Mouse (Mus musculus) kidney, embryonic 16.5 days (tissue): ENCODE measurements around the gene Hadha. TPM values are rescaled to one million over a fixed set of nuclear protein-coding genes. Genes with fewer than 3 reads are reported as not detected.

Experiments used
- ATAC-seq: fragments of 200-750 bp; cut with Nextera tagmentation; 2 replicates; pipeline ENCODE4 v1.8.0; 2017; ENCODE audit warnings: moderate TSS enrichment; ENCODE audit not compliant: low FRiP score, low TSS enrichment
- H3K27ac ChIP-seq: fragments of 300-500 bp; sonication (generic); 2 replicates; pipeline ENCODE4 v1.5.1; 2014; ENCODE audit warnings: low read length
- H3K27me3 ChIP-seq: fragments of 300-500 bp; sonication (generic); 2 replicates; pipeline ENCODE4 v1.6.1; 2014; ENCODE audit warnings: low read length, control low read depth, mixed read lengths; ENCODE audit not compliant: insufficient read depth
- H3K36me3 ChIP-seq: fragments of 300-500 bp; sonication (generic); 2 replicates; pipeline ENCODE4 v1.6.1; 2014; ENCODE audit warnings: low read length, control low read depth, mixed read lengths; ENCODE audit not compliant: insufficient read depth
- H3K4me1 ChIP-seq: fragments of 300-500 bp; sonication (generic); 2 replicates; pipeline ENCODE4 v1.6.1; 2014; ENCODE audit warnings: low read length, control low read depth, mixed read lengths; ENCODE audit not compliant: insufficient read depth
- H3K4me2 ChIP-seq: fragments of 300-500 bp; sonication (generic); replicated peaks from 2 replicates; pipeline ENCODE4 v1.6.1; 2014; ENCODE audit warnings: low read depth, low read length
- H3K4me3 ChIP-seq: fragments of 300-500 bp; sonication (generic); 2 replicates; pipeline ENCODE4 v1.5.1; 2014; ENCODE audit warnings: mild to moderate bottlenecking, low read length
- H3K9ac ChIP-seq: fragments of 300-500 bp; sonication (generic); replicated peaks from 2 replicates; pipeline ENCODE4 v1.6.1; 2014; ENCODE audit warnings: low read length
- H3K9me3 ChIP-seq: fragments of 300-500 bp; sonication (generic); 2 replicates; pipeline ENCODE4 v1.6.1; 2016; ENCODE audit warnings: low read length, control low read depth
- WGBS: fragments of 180-500 bp; shearing (Covaris S2); extraction: QIAGEN DNeasy Blood & Tissue Kit; methylation state at CpG from one replicate; pipeline ENCODE4 v1.1.7; 2014; 5-methylcytosine and 5-hydroxymethylcytosine counted together
- polyA plus RNA-seq: library from polyadenylated mRNA; unstranded; fragments of >200 nt; fragmentation: Nextera tagmentation; extraction: Ambion mirVana; gene quantifications from 2 replicates; pipeline ENCODE4 v1.2.1, GENCODE M21; 2015

The Hadha gene
- polyA plus RNA-seq, 1 experiment from 2014 or later: 170 TPM

- Histone ChIP-seq H3K4me2 (no peak overlapping the region), H3K36me3 (peaks cover 58% of the 10 kb centered on the region), H3K9me3 (no peaks in the 10 kb centered on the region), H3K9ac (no peak overlapping the region), H3K27me3 (no peaks in the 10 kb centered on the region), H3K27ac (no peak overlapping the region), H3K4me3 (no peak overlapping the region), H3K4me1 (no peaks in the 10 kb centered on the region)
- WGBS: 95% methylated on average over 2 of the region's 2 CpGs
- no peak for ATAC-seq
Observed at GRCm38 (mm10) chr5:30132173-30132572, 22.8 kb downstream of the Hadha start.

- H3K9me3 ChIP-seq: no peaks in the 10 kb centered on the region
Observed at GRCm38 (mm10) chr5:30131246-30131645, 23.7 kb downstream of the Hadha start.

GRCm38 (mm10) chr5:30128680-30129079 is 26.3 kb downstream of the Hadha start:
- H3K9me3 ChIP-seq: no peaks in the 10 kb centered on the region
- ATAC-seq: no peak

More at GRCm38 (mm10) chr5:30131246-30131645, 23.7 kb downstream of the Hadha start:
- Histone ChIP-seq H3K9ac (no peak overlapping the region), H3K4me1 (no peaks in the 10 kb centered on the region), H3K36me3 (peaks cover 62% of the 10 kb centered on the region), H3K4me2 (no peak overlapping the region), H3K4me3 (no peak overlapping the region), H3K27me3 (no peaks in the 10 kb centered on the region), H3K27ac (no peak overlapping the region)
- no peak for ATAC-seq
- 58% methylated on average over 4 of the region's 4 CpGs for WGBS

GRCm38 (mm10) chr5:30127921-30128597 is 26.9 kb downstream of the Hadha start:
- Histone ChIP-seq H3K4me1 (no peaks in the 10 kb centered on the region), H3K9me3 (no peaks in the 10 kb centered on the region), H3K9ac (no peak overlapping the region), H3K27ac (no peak overlapping the region), H3K27me3 (no peaks in the 10 kb centered on the region), H3K4me3 (no peak overlapping the region), H3K36me3 (peaks cover 79% of the 10 kb centered on the region), H3K4me2 (no peak overlapping the region)
- 91% methylated on average over 13 of the region's 13 CpGs for WGBS
- no peak for ATAC-seq

More at GRCm38 (mm10) chr5:30128680-30129079, 26.3 kb downstream of the Hadha start:
- H3K9ac ChIP-seq: no peak overlapping the region
- no peak overlapping the region for H3K4me3 ChIP-seq
- no peaks in the 10 kb centered on the region for H3K4me1 ChIP-seq
- H3K4me2 ChIP-seq: no peak overlapping the region
- 94% methylated on average over 6 of the region's 6 CpGs for WGBS
- H3K36me3 ChIP-seq: peaks cover 78% of the 10 kb centered on the region
- H3K27me3 ChIP-seq: no peaks in the 10 kb centered on the region
- no peak overlapping the region for H3K27ac ChIP-seq

GRCm38 (mm10) chr5:30126756-30127155 is 28.2 kb downstream of the Hadha start:
- Histone ChIP-seq H3K27me3 (no peaks in the 10 kb centered on the region), H3K4me1 (no peaks in the 10 kb centered on the region), H3K4me3 (no peak overlapping the region), H3K9ac (no peak overlapping the region), H3K4me2 (no peak overlapping the region), H3K9me3 (no peaks in the 10 kb centered on the region), H3K36me3 (peaks cover 81% of the 10 kb centered on the region), H3K27ac (no peak overlapping the region)
- no peak for ATAC-seq
- 81% methylated on average over 7 of the region's 7 CpGs for WGBS

GRCm38 (mm10) chr5:30125587-30125986 is 29.4 kb downstream of the Hadha start:
- 48% methylated on average over 5 of the region's 5 CpGs for WGBS
- no peak overlapping the region for H3K9ac ChIP-seq
- no peaks in the 10 kb centered on the region for H3K4me1 ChIP-seq
- ATAC-seq: no peak
- H3K9me3 ChIP-seq: no peaks in the 10 kb centered on the region
- H3K4me2 ChIP-seq: no peak overlapping the region
- no peak overlapping the region for H3K27ac ChIP-seq
- H3K27me3 ChIP-seq: no peaks in the 10 kb centered on the region
- H3K36me3 ChIP-seq: peaks cover 86% of the 10 kb centered on the region
- H3K4me3 ChIP-seq: no peak overlapping the region

- Histone ChIP-seq H3K9me3 (no peaks in the 10 kb centered on the region), H3K9ac (no peak overlapping the region), H3K27me3 (no peaks in the 10 kb centered on the region), H3K27ac (no peak overlapping the region), H3K4me2 (no peak overlapping the region), H3K4me1 (no peaks in the 10 kb centered on the region; the same call in 1 of the 2 replicates), H3K36me3 (peaks cover 74% of the 10 kb centered on the region), H3K4me3 (no peak overlapping the region)
- no peak for ATAC-seq
- WGBS: 93% methylated on average over 6 of the region's 6 CpGs
Observed at GRCm38 (mm10) chr5:30122481-30122880, 32.5 kb downstream of the Hadha start.

- H3K9me3 ChIP-seq: no peaks in the 10 kb centered on the region
- H3K27me3 ChIP-seq: no peaks in the 10 kb centered on the region
- H3K9ac ChIP-seq: no peak overlapping the region
- no peak overlapping the region for H3K27ac ChIP-seq
- H3K4me3 ChIP-seq: no peak overlapping the region
- H3K4me1 ChIP-seq: no peaks in the 10 kb centered on the region; the same call in 1 of the 2 replicates
- H3K36me3 ChIP-seq: peaks cover 60% of the 10 kb centered on the region
- ATAC-seq: no peak
- no peak overlapping the region for H3K4me2 ChIP-seq
- WGBS: 83% methylated on average over 7 of the region's 7 CpGs
Observed at GRCm38 (mm10) chr5:30120106-30120505, 34.9 kb downstream of the Hadha start.

GRCm38 (mm10) chr5:30119163-30119562 is 35.8 kb downstream of the Hadha start:
- H3K27me3 ChIP-seq: peaks cover 5% of the 10 kb centered on the region
- H3K4me2 ChIP-seq: no peak overlapping the region
- H3K4me1 ChIP-seq: peaks cover under 1% of the 10 kb centered on the region
- H3K4me3 ChIP-seq: no peak overlapping the region
- H3K36me3 ChIP-seq: peaks cover 54% of the 10 kb centered on the region
- ATAC-seq: peak; percentile 70
- H3K9me3 ChIP-seq: no peaks in the 10 kb centered on the region
- no peak overlapping the region for H3K9ac ChIP-seq
- peak overlapping the region; percentile 18; the same call in 1 of the 2 replicates for H3K27ac ChIP-seq
- WGBS: 49% methylated on average over 6 of the region's 6 CpGs

- no peak overlapping the region for H3K4me2 ChIP-seq
- WGBS: 72% methylated on average over 1 of the region's 1 CpGs
- H3K4me1 ChIP-seq: peaks cover 7% of the 10 kb centered on the region
- H3K27me3 ChIP-seq: peaks cover 5% of the 10 kb centered on the region
- no peaks in the 10 kb centered on the region for H3K9me3 ChIP-seq
- H3K9ac ChIP-seq: no peak overlapping the region
- no peak overlapping the region for H3K27ac ChIP-seq
- no peak overlapping the region for H3K4me3 ChIP-seq
- no peak for ATAC-seq
- peaks cover 44% of the 10 kb centered on the region for H3K36me3 ChIP-seq
Observed at GRCm38 (mm10) chr5:30118018-30118417, 36.9 kb downstream of the Hadha start.
